Comparison of ENCODE assay signal across 9 mouse cellular contexts in the genomic region with DNA sequence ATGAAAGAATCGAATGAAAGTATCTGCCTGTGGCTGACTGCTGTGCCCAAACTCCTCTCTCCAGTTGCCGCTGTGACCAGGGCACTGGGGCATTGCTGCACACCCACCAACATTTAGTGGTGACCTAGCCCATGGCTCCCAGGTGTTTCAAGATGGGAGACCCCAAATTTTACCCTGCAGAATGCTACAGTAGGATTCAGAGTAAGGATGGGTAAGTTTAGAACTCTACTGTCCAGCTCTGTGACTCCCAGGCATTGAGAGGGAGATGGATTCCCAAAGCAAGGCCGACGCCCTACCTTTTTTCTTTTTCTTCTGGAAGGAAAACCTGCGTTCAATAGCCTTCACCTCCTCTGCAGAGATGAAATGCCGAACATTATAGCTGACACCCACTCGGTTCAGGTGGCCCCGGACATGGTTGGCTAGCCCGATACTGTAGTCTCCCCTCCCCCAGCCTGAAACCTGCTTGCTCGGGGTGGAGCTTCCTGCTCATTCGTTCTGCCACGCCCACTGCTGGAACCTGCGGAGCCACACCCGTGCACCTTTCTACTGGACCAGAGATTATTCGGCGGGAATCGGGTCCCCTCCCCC. TPM values are rescaled to one million over a fixed set of nuclear protein-coding genes. Genes with fewer than 3 reads are reported as not detected.
DNase-seq lines count a peak whose midpoint lies in the region; ATAC-seq and TF ChIP-seq lines count a peak whose summit lies in the region.
"Had no signal": no experiment of that assay in that cellular context is flagged by ENCODE, and none has a peak within 500 bp of the region (broad histone marks: within the 10 kb centered on the region; RNA-seq: fewer than 3 reads in every experiment).

No protein-coding gene starts in this region.

- TF ChIP-seq POLR2A in bone marrow, adult 2 months (IDR thresholded peaks at IDR 0.05; ENCODE audit: borderline replicate concordance, control insufficient read depth, low read depth, low read length): no peak

- H3K9ac ChIP-seq in hindbrain, embryonic 13.5 days: 0 out of 2 replicates have a peak overlapping the region, but pooled peaks have one; percentile 29

- 28% methylated on average over 11 of the region's 17 CpGs for WGBS in bone marrow, adult 2 months
- WGBS in hindbrain, embryonic 13.5 days: 15% methylated on average over 14 of the region's 17 CpGs

- no peaks in the 10 kb centered on the region for H3K27me3 ChIP-seq in hindbrain, embryonic 13.5 days
- H3K27me3 ChIP-seq: megakaryocyte, embryonic 14.5 days had no signal

- H3K36me3 ChIP-seq in hindbrain, embryonic 13.5 days: peaks cover 9% of the 10 kb centered on the region

- no peaks in the 10 kb centered on the region; the same call in 1 of the 2 replicates for H3K4me1 ChIP-seq in bone marrow, adult 2 months (ENCODE audit: control insufficient read depth, insufficient read depth, low read length)
- H3K4me1 ChIP-seq in hindbrain, embryonic 13.5 days (replicated peaks): peaks cover 13% of the 10 kb centered on the region

- no peak for TF ChIP-seq CTCF in bone marrow, adult 2 months (IDR thresholded peaks at IDR 0.05; ENCODE audit: control insufficient read depth, insufficient read depth, low read length)

- H3K4me3 ChIP-seq in bone marrow, adult 2 months (replicated peaks; ENCODE audit: control insufficient read depth, low read depth, low read length): peak overlapping the region; percentile 46
- peak overlapping the region; percentile 15; the same call in 1 of the 2 replicates for H3K4me3 ChIP-seq in hindbrain, embryonic 13.5 days
- H3K4me3 ChIP-seq: megakaryocyte, embryonic 14.5 days had no signal

- no peak overlapping the region for H3K27ac ChIP-seq in bone marrow, adult 2 months (ENCODE audit: control insufficient read depth, insufficient read depth, low read depth, low read length, poor library complexity)
- no peak overlapping the region for H3K27ac ChIP-seq in hindbrain, embryonic 13.5 days

- H3K9me3 ChIP-seq in hindbrain, embryonic 13.5 days: no peaks in the 10 kb centered on the region
- H3K9me3 ChIP-seq: megakaryocyte, embryonic 14.5 days had no signal

- DNase-seq in cerebellum, adult 9-11 months: peak; percentile 2
- no peak for DNase-seq in cerebellum, adult 8-10 months
- no peak for DNase-seq in gastrocnemius, postnatal 25 days
- DNase-seq in Muller cell, postnatal 12 days (ENCODE audit: inconsistent ontology term): no peak
- DNase-seq in layer of hippocampus, adult 11-12 months (ENCODE audit: low spot score): no peak

- peak overlapping the region; percentile 41 for H3K4me2 ChIP-seq in hindbrain, embryonic 13.5 days

- no peak for ATAC-seq in hindbrain, embryonic 13.5 days (ENCODE audit: low FRiP score)
- 0 out of 2 replicates have a peak, but pooled peaks have one; percentile 36 for ATAC-seq in megakaryocyte-erythroid progenitor cell, adult 5-6 weeks (replicated peaks; ENCODE audit: low FRiP score, low TSS enrichment, poor library complexity, severe bottlenecking)

RNA-seq across cellular contexts. Expression of a gene that starts 18.7 kb away (rescaled TPM):
- polyA plus RNA-seq in bone marrow, adult 2 months (2011; ENCODE audit: insufficient read depth, insufficient read length, low replicate concordance, missing spikeins): 141 and 225 TPM in 2 replicates
- 148 and 156 TPM in 2 replicates for polyA plus RNA-seq in hindbrain, embryonic 13.5 days (2015; fragmentation: Nextera tagmentation; extraction: Ambion mirVana)
- 87.7 and 107 TPM in 2 replicates for total RNA-seq in megakaryocyte-erythroid progenitor cell, adult 5-6 weeks (2014; fragmentation: Nextera tagmentation)
- total RNA-seq in megakaryocyte-erythroid progenitor cell, adult 5-6 weeks (2017): 154 and 167 TPM in 2 replicates
- 10 to 100 TPM; 26.0 to 33.3 TPM for total RNA-seq in gastrocnemius, postnatal 25 days (2021)

RNA-seq across cellular contexts. Expression of a gene that starts 20.2 kb away (rescaled TPM):
- polyA plus RNA-seq in bone marrow, adult 2 months (2011; ENCODE audit: insufficient read depth, insufficient read length, low replicate concordance, missing spikeins): 11.8 and 15.5 TPM in 2 replicates
- 35.3 and 35.9 TPM in 2 replicates for polyA plus RNA-seq in hindbrain, embryonic 13.5 days (2015; fragmentation: Nextera tagmentation; extraction: Ambion mirVana)
- 53.4 and 63.4 TPM in 2 replicates for total RNA-seq in megakaryocyte-erythroid progenitor cell, adult 5-6 weeks (2014; fragmentation: Nextera tagmentation)
- 6.1 and 6.9 TPM in 2 replicates for total RNA-seq in megakaryocyte-erythroid progenitor cell, adult 5-6 weeks (2017)
- 10 to 100 TPM; 10.9 TPM for total RNA-seq in gastrocnemius, postnatal 25 days (2021)

RNA-seq across cellular contexts. Expression of a gene that starts 34.3 kb away (rescaled TPM):
- 20.7 and 58.8 TPM in 2 replicates for polyA plus RNA-seq in bone marrow, adult 2 months (2011; ENCODE audit: insufficient read depth, insufficient read length, low replicate concordance, missing spikeins)
- polyA plus RNA-seq in hindbrain, embryonic 13.5 days (2015; fragmentation: Nextera tagmentation; extraction: Ambion mirVana): 0.62 and 0.83 TPM in 2 replicates
- 49.4 and 57.4 TPM in 2 replicates for total RNA-seq in megakaryocyte-erythroid progenitor cell, adult 5-6 weeks (2014; fragmentation: Nextera tagmentation)
- total RNA-seq in megakaryocyte-erythroid progenitor cell, adult 5-6 weeks (2017): 19.9 and 20.8 TPM in 2 replicates
- under 1 TPM in 1 of 2 experiments, not detected in 1; 0.27 TPM for total RNA-seq in gastrocnemius, postnatal 25 days (2021)

RNA-seq across cellular contexts. Expression of a gene that starts 48.0 kb away (rescaled TPM):
- polyA plus RNA-seq in bone marrow, adult 2 months (2011; ENCODE audit: insufficient read depth, insufficient read length, low replicate concordance, missing spikeins): 76.5 and 113 TPM in 2 replicates
- polyA plus RNA-seq in hindbrain, embryonic 13.5 days (2015; fragmentation: Nextera tagmentation; extraction: Ambion mirVana): 109 TPM in 2 replicates
- total RNA-seq in megakaryocyte-erythroid progenitor cell, adult 5-6 weeks (2014; fragmentation: Nextera tagmentation): 124 and 135 TPM in 2 replicates
- 208 and 214 TPM in 2 replicates for total RNA-seq in megakaryocyte-erythroid progenitor cell, adult 5-6 weeks (2017)
- 10 to 100 TPM; 28.2 to 37.0 TPM for total RNA-seq in gastrocnemius, postnatal 25 days (2021)

RNA-seq across cellular contexts. Expression of a gene that starts 54.9 kb away (rescaled TPM):
- polyA plus RNA-seq in bone marrow, adult 2 months (2011; ENCODE audit: insufficient read depth, insufficient read length, low replicate concordance, missing spikeins): 0.95 and 3.4 TPM in 2 replicates
- polyA plus RNA-seq in hindbrain, embryonic 13.5 days (2015; fragmentation: Nextera tagmentation; extraction: Ambion mirVana): 0.12 TPM in 1 of 2 replicates, not detected in the other
- 1.5 and 3.0 TPM in 2 replicates for total RNA-seq in megakaryocyte-erythroid progenitor cell, adult 5-6 weeks (2014; fragmentation: Nextera tagmentation)
- 2.7 and 3.3 TPM in 2 replicates for total RNA-seq in megakaryocyte-erythroid progenitor cell, adult 5-6 weeks (2017)
- total RNA-seq in gastrocnemius, postnatal 25 days (2021): not detected

Comparison
In these comparisons a context has a peak if more than half of its experiments do, and no peak if none do; other contexts are left out.
1. RNA of a gene that starts 34.3 kb away (total RNA-seq): 19.9 to 57.4 TPM in megakaryocyte-erythroid progenitor cell, adult 5-6 weeks; 0.27 TPM in gastrocnemius, postnatal 25 days; every median in the first group is over 10 times any median in the second.